Mouse (Mus musculus) C2C12 (cell line): ENCODE data around the gene Sell.

Experiments
- CEBPB ChIP-seq: IDR thresholded peaks from one replicate; pipeline ENCODE4 v1.6.1; 2011; ENCODE audit warnings: low read depth, mild to moderate bottlenecking, control low read depth, moderate library complexity
- CTCF ChIP-seq: IDR thresholded peaks from one replicate; pipeline ENCODE4 v1.5.1; 2011; ENCODE audit not compliant: control insufficient read depth, insufficient read depth, insufficient read length
- MAX ChIP-seq: IDR thresholded peaks from one replicate; pipeline ENCODE4 v1.6.1; 2011; ENCODE audit warnings: mild to moderate bottlenecking, control low read depth
- MYOD1 ChIP-seq: IDR thresholded peaks from one replicate; pipeline ENCODE4 v1.6.1; 2011; ENCODE audit warnings: low read depth; ENCODE audit not compliant: control insufficient read depth, insufficient read length
- MYOG ChIP-seq: IDR thresholded peaks from one replicate; pipeline ENCODE4 v1.6.1; 2011; ENCODE audit not compliant: control insufficient read depth, insufficient read length; ENCODE audit errors: extremely low read depth
- USF1 ChIP-seq: IDR thresholded peaks from one replicate; pipeline ENCODE4 v1.6.1; 2011; ENCODE audit warnings: low read depth, mild to moderate bottlenecking, control low read depth, moderate library complexity

DNA sequence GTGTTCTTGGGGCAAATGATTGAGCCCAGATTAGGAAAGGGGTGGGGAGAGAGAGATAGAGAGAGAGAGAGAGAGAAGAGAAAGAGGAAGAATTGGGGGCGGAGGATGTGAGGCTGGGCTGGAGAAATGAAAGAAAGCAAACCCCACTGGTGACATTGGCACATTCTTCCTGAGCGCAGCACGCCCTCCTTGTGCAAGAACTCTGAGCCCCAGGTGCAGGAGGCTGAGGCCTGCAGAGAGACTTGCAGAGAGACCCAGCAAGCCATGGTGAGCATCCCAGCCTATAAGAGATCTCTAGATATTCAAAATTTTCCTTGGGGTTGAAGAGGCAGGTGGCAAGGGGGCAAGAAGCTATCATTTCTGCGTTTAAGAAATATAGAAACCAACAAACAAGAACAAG lies at the start of gene Sell:
- TF ChIP-seq CTCF (no peak), MYOD1 (no peak), MAX (no peak), USF1 (no peak), MYOG (no peak), CEBPB (no peak)
